Mouse (Mus musculus): Measurements from ENCODE around the gene Sephs2.

DNA sequence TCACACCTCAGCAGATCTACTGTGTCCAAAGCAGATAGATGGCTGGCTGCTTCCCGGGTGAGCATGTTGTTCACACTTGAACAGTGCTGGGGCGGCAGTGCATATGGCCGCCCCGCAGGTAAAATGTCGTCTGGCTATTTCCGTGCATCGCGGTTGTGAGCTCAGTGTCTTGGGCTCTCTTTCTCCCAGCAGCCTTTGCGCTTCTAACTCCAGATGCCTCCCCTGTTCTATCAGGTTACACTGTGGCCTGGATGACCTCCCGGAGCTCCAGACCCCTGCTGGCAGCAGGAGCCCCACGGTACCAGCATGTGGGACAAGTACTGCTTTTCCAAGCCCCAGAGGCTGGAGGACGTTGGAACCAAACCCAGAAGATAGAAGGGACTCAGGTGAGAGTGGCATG, 36.1 kb upstream of the Sephs2 start:
- no peak for TF ChIP-seq POLR2A (IDR thresholded peaks at IDR 0.05; ENCODE audit: low read depth, low read length)
- TF ChIP-seq CTCF (IDR thresholded peaks at IDR 0.05; ENCODE audit: borderline replicate concordance, insufficient read depth, low read length): no peak
